Mouse (Mus musculus) embryonic fibroblast, embryonic 13.5 days (primary cell): Measurements from ENCODE around the gene Vps13d.

Source experiments
- CTCF ChIP-seq: IDR thresholded peaks from 2 replicates; pipeline ENCODE4 v1.5.1; 2011; ENCODE audit warnings: mild to moderate bottlenecking, control low read depth, low read length, moderate library complexity, borderline replicate concordance; ENCODE audit not compliant: insufficient read depth
- POLR2A ChIP-seq: IDR thresholded peaks from 2 replicates; pipeline ENCODE4 v1.6.1; 2011; ENCODE audit warnings: low read depth, mild to moderate bottlenecking, control low read depth, low read length, moderate library complexity

DNA sequence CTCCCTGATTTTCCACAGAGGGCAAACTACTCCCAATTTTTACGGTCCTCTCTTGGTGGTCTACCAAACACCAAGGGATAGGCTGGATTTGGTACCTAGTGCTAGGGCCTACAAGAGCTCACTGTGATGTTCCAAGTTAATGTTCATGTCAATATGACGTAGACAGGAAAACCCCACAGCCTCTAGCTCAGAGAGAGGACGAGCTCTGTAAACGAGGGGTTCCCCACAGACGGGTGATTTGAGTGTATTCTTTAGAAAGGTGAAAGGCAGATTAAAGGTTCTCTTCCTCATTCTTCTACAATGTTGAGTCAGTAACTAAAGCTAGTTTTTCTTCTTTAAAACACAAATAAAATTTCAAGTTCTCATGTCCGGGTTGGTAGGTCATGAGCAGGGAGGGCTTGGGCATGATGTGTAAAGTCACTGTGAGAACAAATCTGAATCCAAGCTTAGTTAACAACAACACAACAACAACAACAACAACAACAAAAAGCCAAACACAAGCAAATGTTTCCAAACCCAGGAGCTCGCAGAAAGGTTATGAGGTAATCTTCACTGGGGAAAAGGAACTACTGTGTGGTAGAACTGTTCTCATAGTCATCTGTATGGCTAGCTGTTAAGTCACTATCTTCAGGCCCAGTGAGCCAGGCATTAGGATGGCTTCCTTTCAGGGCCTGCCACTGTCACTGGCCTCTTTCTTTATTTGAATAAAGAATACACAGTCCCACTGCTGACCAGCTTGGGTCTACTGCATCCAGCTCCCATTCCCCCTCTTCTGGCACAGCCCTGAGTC, 208.6 kb downstream of the Vps13d start:
- TF ChIP-seq POLR2A (no peak), CTCF (no peak)
